Mouse (Mus musculus) intestine, embryonic 14.5 days (tissue): Measurements from ENCODE around the gene Mbd5. TPM values are rescaled to one million over a fixed set of nuclear protein-coding genes. Genes with fewer than 3 reads are reported as not detected.
"Not testable (repeated sequence)": the region's sequence is repeated elsewhere in the genome, so short reads cannot be mapped to it uniquely, and the experiment has no call there.

Experiments
- ATAC-seq: fragments of 200-750 bp; cut with Nextera tagmentation; replicated peaks from 2 replicates; pipeline ENCODE4 v1.8.0; 2017; ENCODE audit warnings: low read depth, moderate number of reproducible peaks, moderate TSS enrichment, moderate library complexity; ENCODE audit not compliant: low FRiP score, low TSS enrichment
- DNase-seq: peaks from one replicate; pipeline ENCODE4 v3.0.0-alpha.2; 2018; ENCODE audit warnings: low spot score
- H3K27ac ChIP-seq: fragments of 300-500 bp; sonication (generic); 2 replicates; pipeline ENCODE4 v1.5.1; 2014; ENCODE audit warnings: low read depth, mild to moderate bottlenecking, control low read depth
- H3K27me3 ChIP-seq: fragments of 300-500 bp; sonication (generic); replicated peaks from 2 replicates; pipeline ENCODE4 v1.6.1; 2014; ENCODE audit warnings: low read length, control low read depth; ENCODE audit not compliant: control insufficient read depth, insufficient read depth
- H3K36me3 ChIP-seq: fragments of 300-500 bp; sonication (generic); 2 replicates; pipeline ENCODE4 v1.6.1; 2014; ENCODE audit warnings: low read length, control low read depth; ENCODE audit not compliant: control insufficient read depth, insufficient read depth
- H3K4me1 ChIP-seq: fragments of 300-500 bp; sonication (generic); replicated peaks from 2 replicates; pipeline ENCODE4 v1.6.1; 2014; ENCODE audit warnings: low read length, control low read depth, mixed read lengths; ENCODE audit not compliant: control insufficient read depth, insufficient read depth
- H3K4me2 ChIP-seq: fragments of 300-500 bp; sonication (generic); 2 replicates; pipeline ENCODE4 v1.6.1; 2014; ENCODE audit warnings: low read length
- H3K4me3 ChIP-seq: fragments of 300-500 bp; sonication (generic); 2 replicates; pipeline ENCODE4 v1.5.1; 2014; ENCODE audit warnings: low read depth, low read length, control low read depth, mixed read lengths
- H3K9ac ChIP-seq: fragments of 300-500 bp; sonication (generic); 2 replicates; pipeline ENCODE4 v1.6.1; 2014; ENCODE audit warnings: mild to moderate bottlenecking, low read length
- H3K9me3 ChIP-seq: fragments of 300-500 bp; sonication (generic); 2 replicates; pipeline ENCODE4 v1.6.1; 2016; ENCODE audit warnings: low read length, control low read depth; ENCODE audit not compliant: control insufficient read depth
- WGBS: fragments of 180-500 bp; shearing (Covaris S2); extraction: QIAGEN DNeasy Blood & Tissue Kit; methylation state at CpG from one replicate; pipeline ENCODE4 v1.1.7; 2014; 5-methylcytosine and 5-hydroxymethylcytosine counted together
- polyA plus RNA-seq: library from polyadenylated mRNA; unstranded; fragments of >200 nt; fragmentation: Nextera tagmentation; extraction: Ambion mirVana; gene quantifications from 2 replicates; pipeline ENCODE4 v1.2.1, GENCODE M21; 2014

The Mbd5 gene
- polyA plus RNA-seq, 1 experiment from 2014 or later, result 27.9 TPM

DNA sequence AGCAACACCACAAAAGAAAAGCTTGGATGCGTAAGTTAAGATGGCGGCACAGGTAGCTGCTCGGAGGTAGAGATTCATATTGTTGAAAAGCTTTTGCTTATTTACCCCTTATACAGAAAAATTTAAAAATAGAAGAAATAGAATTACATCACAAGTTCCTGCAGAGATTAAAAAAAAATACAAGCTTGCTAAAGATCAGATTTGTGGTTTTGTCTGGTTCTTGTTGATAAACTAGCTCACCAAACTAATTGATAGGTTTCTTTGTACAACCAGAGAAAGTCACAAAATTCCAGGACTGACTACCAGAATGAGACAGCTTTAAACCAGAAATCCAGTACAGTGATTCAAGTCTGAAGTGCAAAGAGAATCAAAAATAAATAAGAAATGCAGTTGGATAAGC is 242.4 kb downstream of the Mbd5 start:
- Histone ChIP-seq H3K4me1 (no peaks in the 10 kb centered on the region), H3K9ac (no peak overlapping the region), H3K4me2 (no peak overlapping the region), H3K27me3 (no peaks in the 10 kb centered on the region), H3K36me3 (no peaks in the 10 kb centered on the region), H3K4me3 (no peak overlapping the region), H3K27ac (no peak overlapping the region), H3K9me3 (no peaks in the 10 kb centered on the region)
- 97% methylated on average over 3 of the region's 3 CpGs for WGBS
- DNase-seq (no peak), ATAC-seq (no peak)

DNA sequence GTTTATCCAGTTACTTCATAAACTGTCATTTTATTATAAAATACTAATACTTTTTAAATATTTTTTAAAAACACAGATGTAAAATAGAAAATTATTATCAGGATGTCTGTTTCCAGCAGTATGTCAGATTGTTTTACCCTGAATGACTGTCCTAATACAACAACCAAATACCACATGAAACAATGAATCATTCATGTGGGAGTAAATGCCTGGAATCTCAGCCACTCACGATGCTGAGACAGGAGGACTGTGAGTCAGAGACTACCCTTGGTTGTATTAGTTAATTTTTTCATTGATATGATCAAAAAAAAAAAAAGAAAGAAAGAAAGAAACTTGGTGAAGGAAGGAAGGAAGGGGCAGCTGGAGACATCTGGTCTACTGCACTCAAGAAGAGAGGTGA is 254.8 kb downstream of the Mbd5 start:
- Histone ChIP-seq H3K4me3 (no peak overlapping the region), H3K27me3 (no peaks in the 10 kb centered on the region), H3K4me1 (no peaks in the 10 kb centered on the region), H3K9ac (no peak overlapping the region), H3K9me3 (no peaks in the 10 kb centered on the region), H3K27ac (no peak overlapping the region), H3K4me2 (no peak overlapping the region), H3K36me3 (no peaks in the 10 kb centered on the region)
- ATAC-seq, result no peak
- 61% methylated on average over 1 of the region's 1 CpGs for WGBS
- no peak for DNase-seq

DNA sequence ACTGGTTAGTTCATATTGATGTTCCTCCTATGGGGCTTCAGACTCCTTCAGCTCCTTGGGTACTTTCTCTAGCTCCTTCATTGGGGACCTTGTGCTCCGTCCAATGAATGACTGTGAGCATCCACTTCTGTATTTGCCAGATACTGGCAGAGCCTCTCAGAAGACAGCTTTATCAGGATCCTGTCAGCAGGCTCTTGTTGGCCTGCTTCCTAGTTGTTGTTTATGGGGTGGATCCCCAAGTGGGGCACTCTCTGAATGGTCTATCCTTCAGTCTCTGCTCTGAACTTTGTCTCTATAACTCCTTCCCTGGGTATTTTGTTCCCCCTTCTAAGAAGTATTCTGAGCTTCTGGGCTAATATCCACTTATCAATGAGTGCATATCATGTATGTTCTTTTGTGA is 256.4 kb downstream of the Mbd5 start:
- not testable (repeated sequence) for H3K4me3 ChIP-seq, H3K9ac ChIP-seq, H3K27me3 ChIP-seq, DNase-seq, H3K36me3 ChIP-seq, H3K27ac ChIP-seq, ATAC-seq, H3K4me2 ChIP-seq, H3K4me1 ChIP-seq, H3K9me3 ChIP-seq
- 95% methylated on average over 1 of the region's 1 CpGs for WGBS

DNA sequence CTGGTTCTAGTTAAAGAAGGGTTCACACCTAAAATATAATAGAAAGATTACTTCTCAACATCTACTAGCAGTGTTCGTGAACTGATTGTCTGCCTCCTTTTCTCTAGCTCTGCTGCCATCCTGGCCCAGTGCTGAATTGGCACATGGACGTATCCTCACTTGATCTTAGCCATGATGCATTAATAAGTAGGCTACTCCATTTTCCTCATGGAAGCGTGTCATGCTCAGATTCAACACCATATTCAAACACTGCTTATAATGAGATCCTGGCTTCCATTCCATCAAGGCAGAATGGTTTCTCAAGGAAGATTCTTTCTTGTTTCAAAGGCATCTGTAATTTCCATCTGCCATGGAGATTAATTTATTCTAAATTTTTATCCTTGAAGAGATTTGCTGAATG is 260.0 kb downstream of the Mbd5 start:
- 90% methylated on average over 3 of the region's 3 CpGs for WGBS
- no peak overlapping the region for H3K4me2 ChIP-seq
- no peak for ATAC-seq

DNA sequence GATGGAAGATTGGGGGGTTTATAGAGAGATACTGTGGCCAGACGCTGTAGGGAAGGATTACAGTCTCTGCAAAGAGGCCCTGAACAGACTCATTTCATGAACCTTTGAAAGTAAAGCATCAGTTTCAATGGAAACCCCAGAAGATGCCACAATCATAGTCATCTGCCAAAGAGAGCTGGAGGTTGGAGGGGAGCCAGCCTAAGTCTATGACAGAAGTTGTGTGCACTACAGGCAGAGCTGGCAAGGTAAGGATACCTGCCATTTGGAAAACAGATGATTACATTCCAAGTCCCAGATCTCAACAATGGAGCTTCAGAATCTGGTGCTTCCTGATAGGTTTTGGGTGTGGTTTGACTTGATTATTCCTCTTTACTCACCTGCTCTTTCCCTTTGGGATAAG is 261.1 kb downstream of the Mbd5 start:
- Histone ChIP-seq H3K9ac (no peak overlapping the region), H3K4me1 (no peaks in the 10 kb centered on the region), H3K4me2 (no peak overlapping the region), H3K27me3 (no peaks in the 10 kb centered on the region), H3K9me3 (no peaks in the 10 kb centered on the region), H3K27ac (no peak overlapping the region), H3K4me3 (no peak overlapping the region), H3K36me3 (no peaks in the 10 kb centered on the region)
- DNase-seq (no peak), ATAC-seq (no peak)
- 95% methylated on average over 1 of the region's 1 CpGs for WGBS

More for the DNA sequence above, 260.0 kb downstream of the Mbd5 start:
- Histone ChIP-seq H3K9me3 (no peaks in the 10 kb centered on the region), H3K27ac (no peak overlapping the region), H3K4me1 (no peaks in the 10 kb centered on the region), H3K36me3 (no peaks in the 10 kb centered on the region), H3K9ac (no peak overlapping the region), H3K27me3 (no peaks in the 10 kb centered on the region), H3K4me3 (no peak overlapping the region)
- DNase-seq, result no peak

DNA sequence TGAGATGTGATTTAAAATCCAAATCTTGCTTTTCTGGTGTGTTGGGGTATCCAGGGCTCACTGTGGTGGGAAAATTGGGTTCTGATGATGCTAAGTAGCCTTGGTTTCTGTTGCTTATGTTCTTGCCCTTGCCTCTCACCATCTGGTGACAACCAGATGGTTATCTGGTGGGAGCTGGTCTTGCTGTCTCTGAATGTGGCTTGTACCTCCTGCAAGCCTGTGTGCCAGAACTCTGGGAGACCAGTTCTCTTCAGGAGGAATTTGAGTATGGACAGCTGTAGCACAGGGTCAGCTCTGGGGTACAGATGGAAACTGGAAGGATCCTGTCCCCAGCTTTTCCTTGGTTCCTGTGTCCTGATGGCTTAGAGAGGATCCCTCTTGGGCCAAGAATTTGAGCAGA is 280.4 kb downstream of the Mbd5 start:
- no peak overlapping the region for H3K4me2 ChIP-seq
- no peaks in the 10 kb centered on the region for H3K4me1 ChIP-seq
- DNase-seq (no peak), ATAC-seq (no peak)
- no peak overlapping the region for H3K4me3 ChIP-seq
- no peak overlapping the region for H3K27ac ChIP-seq
- no peaks in the 10 kb centered on the region for H3K9me3 ChIP-seq
- H3K36me3 ChIP-seq, result no peaks in the 10 kb centered on the region
- H3K9ac ChIP-seq, result no peak overlapping the region
- no peaks in the 10 kb centered on the region for H3K27me3 ChIP-seq

DNA sequence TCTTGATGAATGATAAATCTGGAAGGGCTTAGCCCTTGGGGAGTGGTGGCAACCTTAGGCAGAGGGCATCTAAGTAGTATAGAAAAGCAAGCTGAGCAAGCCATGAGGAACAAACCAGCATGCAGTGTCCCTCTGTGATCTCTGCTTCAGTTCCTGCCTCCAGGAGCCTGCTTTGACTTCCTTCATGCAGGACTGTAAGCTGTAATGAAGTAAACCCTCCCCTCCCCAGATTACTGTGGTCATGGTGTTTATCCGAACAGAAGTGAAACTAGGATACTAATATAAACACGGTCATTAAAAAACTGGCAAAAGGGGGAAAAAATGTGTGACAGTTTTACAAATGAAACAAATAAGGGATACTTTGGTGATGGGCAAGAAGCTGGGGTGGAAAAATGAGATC is 284.8 kb downstream of the Mbd5 start:
- H3K9me3 ChIP-seq, result no peaks in the 10 kb centered on the region
- H3K27ac ChIP-seq, result no peak overlapping the region
- DNase-seq (no peak), ATAC-seq (no peak)
- H3K4me2 ChIP-seq, result no peak overlapping the region
- H3K36me3 ChIP-seq, result no peaks in the 10 kb centered on the region
- H3K4me3 ChIP-seq, result no peak overlapping the region
- H3K9ac ChIP-seq, result no peak overlapping the region
- H3K27me3 ChIP-seq, result no peaks in the 10 kb centered on the region
- 60% methylated on average over 2 of the region's 2 CpGs for WGBS
- no peaks in the 10 kb centered on the region for H3K4me1 ChIP-seq

DNA sequence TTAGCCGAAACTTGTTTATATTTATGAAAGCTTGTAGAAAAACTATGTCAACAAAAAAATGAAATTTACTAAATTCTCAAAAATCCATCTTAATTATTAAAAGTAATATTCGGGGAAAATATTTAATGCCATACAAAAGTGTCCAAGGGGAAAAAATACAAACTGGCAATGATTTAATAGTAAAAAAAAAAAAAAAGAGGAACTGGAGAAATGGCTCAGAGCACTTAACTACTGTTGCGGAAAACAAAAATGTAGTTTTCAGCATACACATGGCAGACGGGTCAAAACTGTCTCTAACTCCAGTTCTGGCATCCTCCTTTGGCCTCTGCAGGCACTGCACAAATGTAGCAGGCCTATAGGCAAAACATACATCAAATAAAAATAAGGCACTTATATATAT is 292.4 kb downstream of the Mbd5 start:
- Histone ChIP-seq H3K36me3 (no peaks in the 10 kb centered on the region), H3K4me1 (no peaks in the 10 kb centered on the region), H3K4me3 (no peak overlapping the region), H3K27ac (no peak overlapping the region), H3K9me3 (no peaks in the 10 kb centered on the region), H3K9ac (no peak overlapping the region), H3K27me3 (no peaks in the 10 kb centered on the region), H3K4me2 (no peak overlapping the region)
- no peak for DNase-seq
- 86% methylated on average over 4 of the region's 4 CpGs for WGBS
- no peak for ATAC-seq

DNA sequence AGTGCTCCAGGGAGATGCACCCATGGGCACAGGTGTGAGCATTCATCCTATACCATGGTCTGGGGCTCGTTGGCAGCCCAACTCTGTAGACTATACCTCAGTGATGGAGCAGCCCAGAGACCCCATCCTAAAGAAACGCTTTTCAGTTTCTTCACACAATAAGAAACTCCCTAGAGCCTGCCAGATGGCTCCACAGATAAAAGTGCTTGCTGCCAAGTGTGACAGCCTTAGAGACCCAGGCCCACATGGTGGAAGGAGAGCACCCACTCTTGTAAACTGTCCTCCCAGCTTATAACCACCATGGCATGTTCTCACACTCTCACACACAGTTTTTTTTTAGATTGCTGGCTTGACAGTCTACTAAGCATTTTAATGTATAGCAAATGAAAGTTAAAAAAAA is 314.8 kb downstream of the Mbd5 start:
- Histone ChIP-seq H3K36me3 (no peaks in the 10 kb centered on the region), H3K27me3 (no peaks in the 10 kb centered on the region), H3K27ac (no peak overlapping the region), H3K9ac (no peak overlapping the region), H3K9me3 (no peaks in the 10 kb centered on the region), H3K4me3 (no peak overlapping the region), H3K4me2 (no peak overlapping the region), H3K4me1 (no peaks in the 10 kb centered on the region)
- DNase-seq, result no peak
- WGBS, result 69% methylated on average over 2 of the region's 2 CpGs
- ATAC-seq, result no peak
